Mouse (Mus musculus) kidney, embryonic 14.5 days (tissue): ENCODE results near the gene Sparcl1. TPM values are rescaled to one million over a fixed set of nuclear protein-coding genes. Genes with fewer than 3 reads are reported as not detected.

Experiments used
- ATAC-seq: fragments of 200-750 bp; cut with Nextera tagmentation; 2 replicates; pipeline ENCODE4 v1.8.0; 2017; ENCODE audit warnings: moderate number of reproducible peaks, mild to moderate bottlenecking, moderate TSS enrichment, moderate library complexity; ENCODE audit not compliant: low FRiP score, low TSS enrichment
- H3K27ac ChIP-seq: fragments of 300-500 bp; sonication (generic); 2 replicates; pipeline ENCODE4 v1.5.1; 2014; ENCODE audit warnings: low read depth, mild to moderate bottlenecking, low read length, moderate library complexity, mixed read lengths
- H3K27me3 ChIP-seq: fragments of 300-500 bp; sonication (generic); 2 replicates; pipeline ENCODE4 v1.6.1; 2014; ENCODE audit warnings: mild to moderate bottlenecking, low read length; ENCODE audit not compliant: control insufficient read depth, insufficient read depth
- H3K36me3 ChIP-seq: fragments of 300-500 bp; sonication (generic); 2 replicates; pipeline ENCODE4 v1.6.1; 2014; ENCODE audit warnings: low read length, mixed read lengths; ENCODE audit not compliant: control insufficient read depth, insufficient read depth
- H3K4me1 ChIP-seq: fragments of 300-500 bp; sonication (generic); 2 replicates; pipeline ENCODE4 v1.6.1; 2014; ENCODE audit warnings: low read length, mixed read lengths; ENCODE audit not compliant: control insufficient read depth, insufficient read depth
- H3K4me2 ChIP-seq: fragments of 300-500 bp; sonication (generic); replicated peaks from 2 replicates; pipeline ENCODE4 v1.6.1; 2014; ENCODE audit warnings: low read depth, mild to moderate bottlenecking, low read length
- H3K4me3 ChIP-seq: fragments of 300-500 bp; sonication (generic); 2 replicates; pipeline ENCODE4 v1.5.1; 2014; ENCODE audit warnings: mild to moderate bottlenecking, low read length
- H3K9ac ChIP-seq: fragments of 300-500 bp; sonication (generic); 2 replicates; pipeline ENCODE4 v1.6.1; 2014; ENCODE audit warnings: low read depth, mild to moderate bottlenecking, low read length, moderate library complexity
- H3K9me3 ChIP-seq: fragments of 300-500 bp; sonication (generic); 2 replicates; pipeline ENCODE4 v1.6.1; 2016; ENCODE audit warnings: low read length; ENCODE audit not compliant: control insufficient read depth
- WGBS: fragments of 180-500 bp; shearing (Covaris S2); extraction: QIAGEN DNeasy Blood & Tissue Kit; methylation state at CpG from one replicate; pipeline ENCODE4 v1.1.7; 2014; 5-methylcytosine and 5-hydroxymethylcytosine counted together
- polyA plus RNA-seq: library from polyadenylated mRNA; unstranded; fragments of >200 nt; fragmentation: Nextera tagmentation; extraction: Ambion mirVana; gene quantifications from 2 replicates; pipeline ENCODE4 v1.2.1, GENCODE M21; 2014

Sparcl1 gene
- polyA plus RNA-seq, 1 experiment from 2014 or later = 36.1 TPM

DNA sequence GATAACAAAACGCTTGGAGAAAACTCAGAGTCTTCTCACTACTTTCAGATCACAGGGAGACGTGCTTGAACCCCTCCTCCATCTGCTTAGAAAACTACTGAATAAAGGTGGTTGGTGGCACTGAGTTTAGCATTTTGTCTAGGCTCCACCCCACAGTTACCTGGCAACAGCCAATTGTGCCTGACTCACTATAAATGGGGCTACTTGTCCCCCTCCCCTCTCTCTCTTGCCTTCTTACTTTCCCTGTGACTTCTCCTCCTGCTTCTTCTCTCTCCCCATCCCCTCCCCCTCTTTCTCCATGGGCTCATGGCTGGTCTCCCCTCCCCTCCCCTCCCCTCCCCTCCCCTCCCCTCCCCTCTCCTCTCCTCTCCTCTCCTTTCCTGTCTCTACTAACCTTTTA lies 9.4 kb downstream of the Sparcl1 start:
- no peak overlapping the region for H3K4me3 ChIP-seq
- H3K27ac ChIP-seq = no peak overlapping the region
- 73% methylated on average over 2 of the region's 2 CpGs for WGBS
- no peaks in the 10 kb centered on the region for H3K9me3 ChIP-seq
- H3K4me1 ChIP-seq = peaks cover 16% of the 10 kb centered on the region
- H3K9ac ChIP-seq = no peak overlapping the region
- H3K27me3 ChIP-seq = no peaks in the 10 kb centered on the region
- H3K36me3 ChIP-seq = no peaks in the 10 kb centered on the region
- ATAC-seq = no peak
- H3K4me2 ChIP-seq = no peak overlapping the region

DNA sequence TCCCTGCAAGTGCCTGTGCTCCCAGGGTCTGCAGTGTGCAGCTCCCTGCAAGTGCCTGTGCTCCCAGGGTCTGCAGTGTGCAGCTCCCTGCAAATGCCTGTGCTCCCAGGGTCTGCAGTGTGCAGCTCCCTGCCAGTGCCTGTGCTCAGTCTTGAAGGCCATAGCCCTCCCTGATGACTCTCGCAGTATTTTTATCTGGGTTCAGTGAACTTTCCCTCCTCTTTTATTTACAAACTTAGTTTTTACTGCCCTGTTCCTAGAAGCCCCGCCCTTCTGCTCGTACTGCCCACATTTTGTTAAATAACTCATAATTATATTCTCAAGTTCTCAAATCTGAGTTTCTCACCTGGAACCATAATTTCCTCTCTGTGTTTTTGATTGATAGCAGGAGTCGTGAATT lies 10.4 kb downstream of the Sparcl1 start:
- no peak overlapping the region for H3K4me3 ChIP-seq
- H3K9ac ChIP-seq = no peak overlapping the region
- ATAC-seq = no peak
- H3K27me3 ChIP-seq = no peaks in the 10 kb centered on the region
- no peak overlapping the region for H3K27ac ChIP-seq
- H3K4me2 ChIP-seq = no peak overlapping the region
- H3K4me1 ChIP-seq = peaks cover 6% of the 10 kb centered on the region
- 53% methylated on average over 4 of the region's 4 CpGs for WGBS
- no peaks in the 10 kb centered on the region for H3K9me3 ChIP-seq
- no peaks in the 10 kb centered on the region for H3K36me3 ChIP-seq

DNA sequence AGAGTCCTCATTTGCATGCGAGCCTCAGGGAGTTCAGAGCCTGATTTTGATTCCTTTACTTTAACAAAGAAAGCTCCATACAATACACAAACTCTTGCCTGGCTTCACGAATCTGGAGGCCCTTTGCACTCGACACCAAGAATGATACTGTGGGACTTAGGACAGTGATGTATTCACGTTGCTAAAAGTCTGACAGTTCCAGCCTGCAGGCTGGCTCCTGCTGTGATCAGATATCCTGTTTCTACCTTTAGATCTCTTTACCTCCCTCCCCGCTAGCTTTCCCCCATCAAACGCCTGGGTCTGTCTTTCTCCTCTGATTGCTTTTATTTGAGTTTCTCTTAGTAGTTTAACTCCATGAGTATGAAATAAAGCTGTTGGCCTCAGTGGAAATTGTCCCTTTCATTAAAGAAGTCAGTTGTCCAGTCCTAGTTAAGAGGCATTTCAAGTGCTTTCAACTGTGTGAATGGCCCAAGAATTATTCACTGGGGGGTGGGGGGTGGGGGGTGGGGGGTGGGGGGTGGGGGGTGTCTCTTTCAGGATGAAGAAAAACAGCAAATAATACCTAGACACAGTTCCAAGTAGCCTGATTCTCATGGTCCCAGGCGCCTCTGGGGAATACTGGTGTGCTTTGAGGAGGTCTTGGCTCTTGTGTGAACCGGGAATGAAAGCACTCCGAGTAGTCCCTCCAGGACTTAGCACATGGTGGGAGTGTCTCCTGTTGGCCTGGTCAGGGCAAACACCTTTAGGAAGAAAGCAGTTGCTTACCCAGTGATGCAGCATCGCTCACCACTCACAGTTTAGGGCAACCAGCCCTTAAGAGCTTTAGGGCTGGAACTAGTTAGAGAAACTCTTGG lies 11.6 kb downstream of the Sparcl1 start:
- 0 out of 2 replicates have a peak, but pooled peaks have one; percentile 24 for ATAC-seq
- Histone ChIP-seq H3K4me3 (no peak overlapping the region), H3K4me2 (no peak overlapping the region), H3K4me1 (peaks cover 4% of the 10 kb centered on the region), H3K9me3 (no peaks in the 10 kb centered on the region), H3K27me3 (no peaks in the 10 kb centered on the region), H3K36me3 (no peaks in the 10 kb centered on the region), H3K27ac (no peak overlapping the region), H3K9ac (no peak overlapping the region)
- 19% methylated on average over 10 of the region's 10 CpGs for WGBS

DNA sequence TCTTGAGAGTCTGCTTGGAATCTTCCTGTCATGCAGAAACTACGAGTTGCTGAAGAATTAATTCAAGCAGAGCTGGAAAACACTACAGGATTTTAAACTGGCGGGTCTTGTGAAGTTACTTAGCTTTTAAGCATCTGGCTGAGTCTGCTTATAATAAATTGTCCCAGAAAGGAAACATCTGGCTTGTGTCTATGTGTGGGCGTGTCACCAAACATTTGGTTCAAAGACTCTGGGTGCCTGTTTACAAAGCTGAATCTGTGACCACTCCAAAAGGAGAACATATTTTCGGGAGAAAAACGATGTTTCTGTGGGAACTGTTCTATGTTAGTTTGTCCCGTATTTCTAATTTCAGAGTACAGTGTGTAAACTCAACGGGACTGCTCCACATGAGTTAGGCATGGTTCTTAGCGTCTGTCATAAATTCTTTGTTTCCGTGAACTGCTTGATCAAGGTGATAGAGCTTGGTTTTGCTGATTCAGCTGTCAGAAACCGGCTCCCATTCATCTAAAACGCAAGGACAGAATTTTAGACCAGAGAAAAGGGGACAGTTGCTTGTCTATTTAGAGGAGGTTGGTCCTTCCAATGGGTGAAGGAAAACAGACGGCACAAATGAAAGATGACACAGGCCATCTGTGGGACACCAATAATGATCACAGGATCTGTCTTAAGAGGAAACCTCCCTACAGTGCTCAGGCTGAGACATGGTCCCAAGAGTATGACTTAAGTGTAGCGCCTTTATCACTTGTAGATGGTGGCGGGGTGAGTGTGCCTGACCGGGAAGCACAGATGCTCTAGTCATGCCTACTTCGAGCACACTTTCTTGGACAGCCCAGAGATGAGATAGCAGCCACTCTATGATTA lies 17.2 kb downstream of the Sparcl1 start:
- H3K4me3 ChIP-seq = no peak overlapping the region
- peak overlapping the region; percentile 79 for H3K27ac ChIP-seq
- H3K4me1 ChIP-seq = peaks cover 8% of the 10 kb centered on the region; the same call in 1 of the 2 replicates
- 37% methylated on average over 16 of the region's 16 CpGs for whole genome bisulfite sequencing
- peak; percentile 80; the same call in 1 of the 2 replicates for ATAC-seq
- H3K36me3 ChIP-seq = no peaks in the 10 kb centered on the region
- H3K27me3 ChIP-seq = no peaks in the 10 kb centered on the region
- H3K9ac ChIP-seq = no peak overlapping the region
- no peaks in the 10 kb centered on the region for H3K9me3 ChIP-seq
- H3K4me2 ChIP-seq = peak overlapping the region; percentile 15

DNA sequence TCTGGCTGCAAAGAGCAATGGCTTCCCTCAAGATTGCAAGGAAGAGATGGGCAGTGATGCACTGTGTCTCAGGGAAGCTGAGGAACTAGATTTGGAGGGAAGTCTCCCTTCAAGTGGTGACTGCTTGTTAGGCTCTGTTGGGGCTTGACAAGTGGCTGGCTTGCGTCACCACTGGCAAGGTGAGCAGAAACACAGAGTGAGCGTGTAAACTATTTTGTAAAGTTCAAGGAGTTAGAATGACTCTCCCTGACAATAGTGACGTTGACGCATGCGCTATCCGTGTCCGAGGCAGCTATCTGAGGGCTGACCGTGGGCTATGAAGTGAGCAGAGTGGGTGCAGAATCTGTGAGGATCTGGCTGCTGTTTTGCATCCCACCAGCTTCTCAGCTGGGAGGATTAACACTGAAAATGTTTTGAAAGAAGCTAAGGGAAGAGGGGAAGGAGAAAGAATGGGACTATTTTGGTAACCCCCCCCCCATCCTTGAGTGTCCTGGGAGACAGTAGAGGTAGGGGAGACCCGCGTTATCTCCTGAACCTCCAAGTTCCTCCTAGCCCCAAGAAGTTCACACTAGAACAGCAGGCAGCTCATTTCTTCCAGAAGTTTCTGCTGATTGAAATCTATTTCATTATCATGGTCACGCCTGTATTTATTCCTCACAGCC lies 18.0 kb downstream of the Sparcl1 start:
- no peak for ATAC-seq
- Histone ChIP-seq H3K4me2 (no peak overlapping the region), H3K36me3 (no peaks in the 10 kb centered on the region), H3K27me3 (no peaks in the 10 kb centered on the region), H3K4me1 (peaks cover 8% of the 10 kb centered on the region; the same call in 1 of the 2 replicates), H3K4me3 (no peak overlapping the region), H3K9me3 (no peaks in the 10 kb centered on the region), H3K27ac (peak overlapping the region; percentile 79), H3K9ac (0 out of 2 replicates have a peak overlapping the region, but pooled peaks have one; percentile 28)
- WGBS = 63% methylated on average over 11 of the region's 11 CpGs

DNA sequence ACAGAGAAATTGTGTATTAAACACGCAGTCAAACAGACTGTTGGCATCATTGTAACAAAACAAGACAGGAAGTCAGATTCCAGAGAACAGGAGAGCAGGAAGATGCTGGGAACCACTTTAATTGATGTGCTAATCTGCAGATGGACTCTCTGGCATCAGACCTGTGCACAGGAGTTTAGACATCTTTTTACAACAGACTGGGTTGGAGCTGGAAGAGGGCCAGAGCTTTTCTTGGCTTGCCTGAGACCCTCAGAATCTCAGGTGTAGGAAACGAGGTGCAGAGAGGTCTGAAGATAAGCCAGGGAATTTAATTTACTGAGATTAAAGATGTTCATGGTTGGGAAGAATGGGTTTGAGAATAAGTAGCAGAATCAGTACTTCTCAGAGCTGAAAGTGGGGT lies 23.8 kb downstream of the Sparcl1 start:
- Histone ChIP-seq H3K36me3 (no peaks in the 10 kb centered on the region), H3K9ac (no peak overlapping the region), H3K27ac (no peak overlapping the region), H3K9me3 (0 out of 2 replicates have a peak, but pooled peaks cover 2% of the 10 kb centered on the region), H3K27me3 (no peaks in the 10 kb centered on the region), H3K4me1 (no peaks in the 10 kb centered on the region), H3K4me3 (no peak overlapping the region), H3K4me2 (no peak overlapping the region)
- 88% methylated on average over 2 of the region's 2 CpGs for WGBS
- ATAC-seq = no peak

DNA sequence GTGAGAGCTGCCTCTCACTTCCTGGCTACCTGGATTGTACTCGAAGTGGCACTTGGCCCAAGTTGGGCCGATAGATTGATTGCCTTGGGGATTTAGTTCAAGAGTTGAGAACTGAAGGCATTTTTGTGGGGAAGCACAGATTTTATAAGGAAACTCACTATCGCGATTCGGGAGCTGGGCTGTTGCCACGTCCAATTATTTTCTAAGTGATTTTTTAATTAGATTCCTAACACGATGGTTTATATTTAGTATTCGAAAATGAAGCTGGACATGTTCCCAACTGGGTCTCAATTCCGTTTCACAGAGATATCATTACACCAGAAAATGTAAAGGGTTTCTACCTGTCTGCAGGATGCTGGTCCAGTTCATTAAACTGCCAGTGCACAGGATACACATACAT lies 28.2 kb downstream of the Sparcl1 start:
- Histone ChIP-seq H3K27ac (no peak overlapping the region), H3K4me3 (no peak overlapping the region), H3K4me1 (no peaks in the 10 kb centered on the region), H3K9me3 (0 out of 2 replicates have a peak, but pooled peaks cover 2% of the 10 kb centered on the region), H3K27me3 (no peaks in the 10 kb centered on the region), H3K36me3 (no peaks in the 10 kb centered on the region; the same call in 1 of the 2 replicates), H3K4me2 (no peak overlapping the region), H3K9ac (no peak overlapping the region)
- 86% methylated on average over 9 of the region's 9 CpGs for WGBS
- ATAC-seq = no peak

DNA sequence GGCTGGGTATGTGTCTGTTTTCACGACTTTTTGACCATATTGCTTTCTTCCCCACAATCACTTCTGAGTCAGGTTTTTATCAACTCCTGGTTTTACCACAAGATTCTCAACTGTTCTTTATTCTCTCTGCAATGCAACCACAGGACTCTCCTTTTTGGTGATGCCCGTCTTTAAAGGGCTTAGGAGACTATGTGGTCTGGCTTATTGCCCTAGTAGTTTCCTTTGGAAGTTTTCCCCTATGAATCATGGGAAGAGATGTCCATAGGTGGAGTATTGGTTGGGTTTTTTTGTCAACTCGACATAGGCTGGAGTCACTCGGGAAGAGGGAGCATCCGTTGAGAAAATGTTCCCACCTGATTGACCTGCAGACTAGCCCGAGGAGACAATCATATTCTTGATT lies 32.8 kb downstream of the Sparcl1 start:
- no peaks in the 10 kb centered on the region for H3K9me3 ChIP-seq
- H3K36me3 ChIP-seq = no peaks in the 10 kb centered on the region; the same call in 1 of the 2 replicates
- H3K27me3 ChIP-seq = no peaks in the 10 kb centered on the region
- WGBS = 87% methylated on average over 6 of the region's 6 CpGs
- H3K27ac ChIP-seq = no peak overlapping the region
- no peak overlapping the region for H3K9ac ChIP-seq
- no peak for ATAC-seq
- no peak overlapping the region for H3K4me2 ChIP-seq
- no peak overlapping the region for H3K4me3 ChIP-seq
- no peaks in the 10 kb centered on the region for H3K4me1 ChIP-seq
